Mouse (Mus musculus) naive thymus-derived CD4-positive, alpha-beta T cell, adult 2 months (primary cell): ENCODE data around the gene Ankrd55.
A peak's percentile ranks its signal among the peaks of the same experiment; 100 is the strongest.
"Not testable (repeated sequence)": the region's sequence is repeated elsewhere in the genome, so short reads cannot be mapped to it uniquely, and the experiment has no call there.

Source experiments
- DNase-seq: peaks from one replicate; pipeline ENCODE4 v3.0.0-alpha.2; 2011; ENCODE audit warnings: low read depth

Ankrd55 gene

DNA sequence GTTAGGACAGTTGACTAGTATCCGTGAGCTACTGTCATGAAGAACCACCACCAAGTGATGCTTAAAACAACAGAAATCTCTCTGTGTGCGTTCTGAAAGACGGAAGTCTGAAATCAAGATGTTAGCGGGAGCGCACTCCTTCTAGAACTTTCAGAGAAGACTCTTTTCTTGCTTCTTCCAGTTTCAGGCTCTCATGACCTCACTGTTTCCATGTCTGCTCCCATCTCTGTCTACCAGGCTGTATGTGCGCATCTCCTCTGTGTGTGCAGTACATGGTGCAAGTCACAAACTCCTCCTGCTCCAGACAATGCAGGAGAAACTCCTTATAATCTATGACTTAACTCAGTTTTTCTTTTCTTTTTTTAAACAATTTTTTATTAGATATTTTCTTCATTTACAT, 4.8 kb downstream of the Ankrd55 start:
- DNase-seq, result no peak

DNA sequence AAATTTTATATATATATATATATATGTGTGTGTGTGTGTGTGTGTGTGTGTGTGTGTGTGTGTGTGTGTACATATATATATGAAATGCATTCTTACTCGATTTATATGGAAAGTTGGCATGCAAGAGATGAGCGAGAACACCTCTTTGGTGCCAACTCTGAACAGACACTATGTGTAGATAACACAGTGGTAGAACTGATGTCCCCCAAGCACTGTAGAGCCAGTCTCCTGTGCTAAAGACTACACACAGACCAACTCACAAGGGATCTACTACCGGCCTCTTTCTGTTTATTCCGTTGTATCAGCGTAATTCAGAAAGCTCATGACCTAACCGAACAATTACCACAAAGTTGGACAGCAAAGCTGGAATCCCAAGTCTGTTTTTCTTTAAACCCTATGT, 6.2 kb downstream of the Ankrd55 start:
- no peak for DNase-seq

GRCm38 (mm10) chr13:112297781-112298180, 9.5 kb downstream of the Ankrd55 start:
- no peak for DNase-seq

DNA sequence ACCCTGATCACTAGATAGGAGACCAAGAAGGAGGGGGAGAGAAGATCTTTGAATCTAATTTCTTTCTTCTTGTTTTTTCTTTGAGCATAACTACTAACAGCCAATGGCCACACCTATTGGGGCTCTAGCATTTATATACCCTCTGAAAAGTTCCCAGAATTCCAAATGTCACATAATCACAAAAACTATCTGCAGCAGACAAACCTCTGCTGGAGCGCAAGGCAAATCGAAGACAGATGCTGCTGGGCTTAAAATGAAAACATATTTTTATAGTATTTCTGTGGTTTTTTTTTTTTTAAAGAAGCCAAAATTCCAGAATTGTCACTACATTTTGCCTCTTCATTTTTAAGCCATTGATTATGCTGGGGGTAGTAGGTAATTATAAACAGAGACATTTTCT, 15.2 kb downstream of the Ankrd55 start:
- DNase-seq, result no peak

DNA sequence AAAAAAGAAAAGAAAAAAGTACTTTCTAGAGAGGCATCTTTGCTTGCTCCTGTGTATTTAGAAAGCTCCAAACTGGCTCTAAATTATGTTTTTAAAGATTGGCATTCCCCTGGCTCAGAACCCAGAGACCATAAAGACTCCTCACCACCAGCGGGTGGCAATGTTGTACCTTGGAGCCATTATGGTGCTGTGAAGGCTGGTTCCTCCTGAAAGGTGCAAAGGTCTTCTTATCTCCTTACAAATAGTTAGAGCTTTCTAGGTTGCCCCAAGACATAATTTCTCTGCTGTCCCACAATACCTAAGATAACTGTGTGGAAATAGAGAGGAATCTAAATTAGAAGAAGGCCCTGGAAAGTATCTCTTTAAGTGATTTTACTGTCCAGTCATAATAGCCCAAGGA, 20.4 kb downstream of the Ankrd55 start:
- DNase-seq, result peak; percentile 85

GRCm38 (mm10) chr13:112311611-112312010, 23.4 kb downstream of the Ankrd55 start:
- not testable (repeated sequence) for DNase-seq

GRCm38 (mm10) chr13:112315442-112315841, 27.2 kb downstream of the Ankrd55 start:
- DNase-seq, result no peak

GRCm38 (mm10) chr13:112316622-112317482, 28.6 kb downstream of the Ankrd55 start:
- no peak for DNase-seq

DNA sequence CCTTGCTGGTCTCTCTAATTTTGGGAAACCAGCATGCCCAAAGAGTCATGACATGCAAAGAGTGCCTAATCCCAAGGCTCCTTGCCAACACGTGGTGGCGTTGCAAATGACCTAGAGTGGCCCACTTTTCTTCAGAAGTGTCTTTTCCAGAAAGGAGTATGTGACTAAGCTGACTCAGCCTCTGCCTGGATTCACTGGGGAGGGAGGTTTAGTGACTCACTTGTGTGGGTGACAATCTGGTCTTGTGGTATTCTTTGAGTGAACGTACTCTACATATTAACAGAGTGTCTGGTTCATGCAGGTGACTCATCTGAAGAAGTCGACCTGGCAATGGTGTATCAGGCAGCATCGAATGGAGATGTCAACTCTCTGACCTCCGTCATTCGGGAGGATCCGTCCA, 29.9 kb downstream of the Ankrd55 start:
- no peak for DNase-seq

DNA sequence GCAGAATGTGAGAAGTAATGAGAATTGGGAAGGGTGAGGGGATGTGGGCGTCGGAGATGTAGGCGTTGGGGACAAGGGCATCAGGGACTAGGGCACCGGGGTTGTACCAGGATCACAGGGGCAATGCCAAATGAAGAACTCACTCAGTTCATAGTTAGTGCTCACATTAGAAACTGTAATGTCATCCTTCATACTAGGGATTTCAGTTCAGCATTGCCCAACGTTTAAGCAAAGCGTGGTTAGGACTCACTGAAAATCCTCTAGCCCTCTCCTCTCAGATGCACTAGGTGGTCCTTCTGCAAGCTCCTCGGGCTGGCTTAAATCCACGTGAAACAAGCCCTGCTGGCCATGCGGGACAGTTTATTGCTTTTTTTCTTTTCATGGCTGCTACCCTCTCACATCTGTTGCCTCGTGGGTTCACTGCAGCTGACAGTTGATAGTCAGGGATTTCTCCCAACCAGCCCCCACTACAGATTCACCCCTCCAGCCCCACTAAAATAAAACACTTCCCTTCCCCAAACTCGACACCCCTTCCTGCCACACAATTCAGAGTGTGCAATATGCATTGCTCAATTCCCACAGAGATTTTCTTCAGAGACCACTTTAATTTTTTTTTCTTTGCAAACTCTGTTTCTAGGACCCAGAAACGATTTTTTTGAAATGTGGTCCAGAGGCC, 35.5 kb downstream of the Ankrd55 start:
- DNase-seq, result no peak

- no peak for DNase-seq
Measured at GRCm38 (mm10) chr13:112325126-112325525, 36.9 kb downstream of the Ankrd55 start.

GRCm38 (mm10) chr13:112326403-112326802, 38.2 kb downstream of the Ankrd55 start:
- DNase-seq, result no peak

- DNase-seq, result no peak
Measured at GRCm38 (mm10) chr13:112326977-112327376, 38.7 kb downstream of the Ankrd55 start.

- DNase-seq, result no peak
Measured at GRCm38 (mm10) chr13:112327511-112327910, 39.3 kb downstream of the Ankrd55 start.

GRCm38 (mm10) chr13:112330257-112330656, 42.0 kb downstream of the Ankrd55 start:
- DNase-seq, result no peak

DNA sequence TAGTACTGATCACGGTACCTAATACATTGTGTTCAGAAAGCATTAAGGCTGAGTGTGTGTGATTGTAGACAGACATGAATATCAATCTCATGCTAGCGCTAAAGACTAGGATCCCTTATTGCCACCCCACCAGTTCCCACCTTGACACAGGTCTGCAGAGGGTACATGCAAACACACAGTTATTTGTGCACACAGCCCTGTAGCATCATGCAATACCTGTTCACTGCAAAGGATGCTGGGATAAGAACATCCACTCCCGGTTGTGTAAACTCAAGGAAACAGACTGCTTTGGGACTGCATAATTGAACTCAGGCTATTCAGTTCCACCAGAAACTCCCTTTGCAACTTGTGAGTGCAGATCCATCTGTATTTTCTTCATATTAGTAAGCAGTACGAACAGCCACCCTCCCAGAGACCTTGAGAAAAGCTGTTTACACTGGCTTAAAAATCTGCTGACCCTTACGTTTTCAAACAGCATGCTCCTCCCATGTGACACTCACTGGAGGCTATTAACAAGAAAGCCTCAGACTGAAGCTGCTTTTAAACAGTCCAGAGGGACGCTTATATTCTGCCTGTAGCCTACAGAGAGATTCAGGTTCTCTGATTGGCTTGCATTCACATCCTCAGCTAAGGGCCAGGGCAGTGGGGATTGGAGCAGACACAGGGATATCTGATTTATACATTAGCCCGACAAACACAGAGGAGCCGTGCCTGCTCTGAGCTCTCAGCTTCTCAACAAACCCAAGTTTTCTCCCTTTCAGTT, 42.8 kb downstream of the Ankrd55 start:
- DNase-seq, result no peak

- DNase-seq, result no peak
Measured at GRCm38 (mm10) chr13:112331682-112332061, 43.4 kb downstream of the Ankrd55 start.

DNA sequence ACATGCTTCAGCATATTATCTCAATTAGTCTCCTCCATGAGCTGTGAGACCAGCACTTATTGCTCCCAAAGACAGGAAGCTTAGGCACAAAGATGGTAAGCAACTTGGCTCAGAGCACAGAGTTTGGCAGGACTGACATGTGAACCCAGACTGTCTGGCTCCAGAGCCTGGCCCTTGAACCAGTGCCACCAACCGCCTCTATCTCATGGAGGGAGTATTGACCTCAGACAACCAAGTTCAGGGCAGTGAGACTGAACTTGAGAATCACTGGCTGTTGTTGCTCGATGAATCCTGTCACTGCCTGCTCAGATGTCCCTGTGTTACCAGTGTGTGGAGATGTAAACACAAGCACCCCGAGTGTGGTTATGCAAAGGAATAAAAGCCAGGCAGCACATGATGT, 47.3 kb downstream of the Ankrd55 start:
- DNase-seq, result no peak

GRCm38 (mm10) chr13:112337146-112337545, 48.9 kb downstream of the Ankrd55 start:
- no peak for DNase-seq

DNA sequence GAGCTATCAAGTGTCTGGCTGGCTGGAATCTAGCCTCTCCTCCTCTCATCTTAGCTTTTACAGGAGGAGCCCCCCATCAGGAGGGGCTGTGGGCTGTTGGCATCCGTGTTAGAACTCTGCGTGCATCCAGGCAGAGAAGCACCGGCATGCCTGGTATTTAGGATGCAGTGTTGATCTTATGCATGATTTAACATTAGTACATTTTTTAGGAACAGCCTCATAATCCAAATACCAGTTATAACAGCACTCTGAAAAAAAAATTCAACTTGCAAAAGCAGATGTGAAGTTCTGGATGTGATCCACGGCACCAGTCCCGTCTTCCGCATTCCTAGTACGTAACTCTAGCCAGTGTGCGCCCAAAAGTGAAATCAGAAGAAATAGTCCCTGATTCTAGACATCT, 52.0 kb downstream of the Ankrd55 start:
- no peak for DNase-seq

- no peak for DNase-seq
Measured at GRCm38 (mm10) chr13:112340761-112341160, 52.5 kb downstream of the Ankrd55 start.

DNA sequence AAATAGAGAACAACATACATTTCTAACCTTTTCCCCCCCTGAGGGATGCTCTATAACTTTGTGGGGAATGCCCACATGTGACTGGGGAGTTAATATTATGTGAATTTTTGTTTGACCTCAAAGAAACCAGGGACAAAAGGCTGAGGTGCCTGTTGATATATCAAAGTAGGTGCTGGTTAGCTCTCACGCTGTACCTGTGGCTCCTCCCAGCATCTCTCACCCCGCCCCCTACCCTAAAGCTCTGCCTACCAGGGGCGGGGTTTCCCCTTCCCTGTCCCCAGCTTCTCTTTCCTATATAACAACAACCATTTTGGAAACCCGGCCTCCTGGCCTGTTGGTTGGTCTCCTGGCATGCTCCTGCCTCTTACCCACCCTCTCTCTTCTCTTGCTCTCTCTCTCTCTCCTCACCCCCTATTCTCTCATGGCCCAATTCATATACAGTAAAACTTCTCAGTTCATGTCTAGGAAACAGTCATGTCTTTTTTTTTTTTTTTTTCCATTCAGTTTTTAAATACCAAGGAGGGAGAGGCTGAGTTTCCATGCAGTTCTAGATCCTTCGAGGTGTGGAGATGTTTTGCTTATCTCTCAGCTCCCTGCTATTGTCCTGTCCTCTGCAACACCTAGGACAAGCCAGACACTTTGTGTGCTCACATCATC, 54.8 kb downstream of the Ankrd55 start:
- DNase-seq, result no peak
